ENCODE assay signal across 19 mouse cellular contexts in the genomic region with DNA sequence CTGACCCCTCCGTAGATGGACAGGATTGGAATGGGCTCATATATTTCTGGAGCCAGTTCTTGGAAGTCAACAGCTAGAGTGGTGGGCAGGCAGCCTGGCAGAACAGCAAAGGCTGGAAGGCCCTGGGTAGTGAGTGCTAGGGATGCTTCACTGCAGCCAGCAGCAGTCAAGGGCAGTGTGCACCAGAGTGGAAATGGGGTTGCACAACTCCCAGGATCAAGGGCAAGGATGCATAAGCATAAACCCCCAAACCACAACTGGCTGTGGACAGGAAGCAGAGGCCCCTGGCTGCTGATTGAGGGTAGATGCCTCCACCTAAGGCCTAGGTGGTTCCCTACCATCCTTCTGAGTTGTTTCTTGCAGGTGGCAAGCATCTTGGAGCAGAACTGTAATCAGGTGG. TPM values are rescaled to one million over a fixed set of nuclear protein-coding genes. Genes with fewer than 3 reads are reported as not detected.
DNase-seq lines count a peak whose midpoint lies in the region; ATAC-seq and TF ChIP-seq lines count a peak whose summit lies in the region.
"Had no signal": no experiment of that assay in that cellular context is flagged by ENCODE, and none has a peak within 500 bp of the region (broad histone marks: within the 10 kb centered on the region; RNA-seq: fewer than 3 reads in every experiment).

No protein-coding gene starts in this region.

- no peak overlapping the region for H3K4me2 ChIP-seq in kidney, embryonic 15.5 days
- H3K4me2 ChIP-seq: limb, embryonic 13.5 days had no signal

- WGBS in kidney, embryonic 15.5 days = 91% methylated on average over 1 of the region's 1 CpGs
- 41% methylated on average over 1 of the region's 1 CpGs for WGBS in kidney, adult 2 months
- 75% methylated on average over 1 of the region's 1 CpGs for WGBS in thymus, adult 2 months
- WGBS in embryonic facial prominence, embryonic 10.5 days = 95% methylated on average over 1 of the region's 1 CpGs

- TF ChIP-seq POLR2A in kidney, adult 2 months (IDR thresholded peaks at IDR 0.05; ENCODE audit: low read depth, low read length) = no peak
- no peak for TF ChIP-seq POLR2A in thymus, adult 2 months (IDR thresholded peaks at IDR 0.05; ENCODE audit: control insufficient read depth, extremely low read depth, insufficient read depth, low read length, poor library complexity)

- no peak for DNase-seq in kidney, adult 2 months
- DNase-seq in thymus, postnatal 0 days (ENCODE audit: low spot score) = peak; percentile 24
- no peak for DNase-seq in thymus, adult 2 months
- peak; percentile 5 for DNase-seq in adrenal gland, postnatal 25 days
- DNase-seq in heart, adult 11 months = no peak
- no peak for DNase-seq in embryonic facial prominence, embryonic 10.5 days (ENCODE audit: low spot score)
- DNase-seq: cerebellum, adult 11 months; embryo, embryonic 11 days; gastrocnemius, postnatal 25 days; kidney, adult 11 months; lung, postnatal 14 days; midbrain, embryonic 14.5 days had no signal

- H3K4me1 ChIP-seq in kidney, embryonic 15.5 days = peaks cover 5% of the 10 kb centered on the region
- H3K4me1 ChIP-seq in kidney, adult 2 months (ENCODE audit: control insufficient read depth, insufficient read depth, low read length) = no peaks in the 10 kb centered on the region
- H3K4me1 ChIP-seq in thymus, adult 2 months (replicated peaks; ENCODE audit: control insufficient read depth, insufficient read depth, low read length) = 0 out of 2 replicates have a peak, but pooled peaks cover 2% of the 10 kb centered on the region
- H3K4me1 ChIP-seq in embryonic facial prominence, embryonic 10.5 days = no peaks in the 10 kb centered on the region
- H3K4me1 ChIP-seq: limb, embryonic 13.5 days had no signal

- no peak overlapping the region for H3K9ac ChIP-seq in kidney, embryonic 15.5 days
- H3K9ac ChIP-seq: limb, embryonic 13.5 days had no signal

- H3K27me3 ChIP-seq in kidney, embryonic 15.5 days = no peaks in the 10 kb centered on the region
- no peaks in the 10 kb centered on the region for H3K27me3 ChIP-seq in kidney, adult 2 months (replicated peaks; ENCODE audit: control insufficient read depth, insufficient read depth, low read length)
- no peaks in the 10 kb centered on the region for H3K27me3 ChIP-seq in thymus, adult 2 months (ENCODE audit: control insufficient read depth, insufficient read depth, low read length)
- no peaks in the 10 kb centered on the region for H3K27me3 ChIP-seq in embryonic facial prominence, embryonic 10.5 days (replicated peaks; ENCODE audit: low read depth, poor library complexity, severe bottlenecking)
- H3K27me3 ChIP-seq: limb, embryonic 13.5 days had no signal

- no peak overlapping the region for H3K27ac ChIP-seq in kidney, embryonic 15.5 days
- no peak overlapping the region for H3K27ac ChIP-seq in kidney, adult 2 months (ENCODE audit: insufficient read depth, low read depth, low read length)
- H3K27ac ChIP-seq in thymus, adult 2 months (ENCODE audit: control insufficient read depth, insufficient read depth, low read length) = no peak overlapping the region
- H3K27ac ChIP-seq in embryonic facial prominence, embryonic 10.5 days (replicated peaks) = no peak overlapping the region
- H3K27ac ChIP-seq: limb, embryonic 13.5 days had no signal

- H3K4me3 ChIP-seq in kidney, embryonic 15.5 days (replicated peaks) = no peak overlapping the region
- H3K4me3 ChIP-seq in kidney, adult 2 months (ENCODE audit: insufficient read depth, low read depth, low read length) = no peak overlapping the region
- H3K4me3 ChIP-seq in thymus, adult 2 months (ENCODE audit: control insufficient read depth, insufficient read depth, low read length) = no peak overlapping the region
- no peak overlapping the region for H3K4me3 ChIP-seq in embryonic facial prominence, embryonic 10.5 days
- H3K4me3 ChIP-seq: limb, embryonic 13.5 days had no signal

- peaks cover 9% of the 10 kb centered on the region for H3K36me3 ChIP-seq in kidney, embryonic 15.5 days
- H3K36me3 ChIP-seq in kidney, adult 2 months (ENCODE audit: control insufficient read depth, insufficient read depth, low read length) = no peaks in the 10 kb centered on the region
- H3K36me3 ChIP-seq in thymus, adult 2 months (ENCODE audit: control insufficient read depth, insufficient read depth, low read length) = peaks cover 13% of the 10 kb centered on the region
- peaks cover 14% of the 10 kb centered on the region for H3K36me3 ChIP-seq in embryonic facial prominence, embryonic 10.5 days (replicated peaks)

- ATAC-seq in kidney, embryonic 15.5 days (replicated peaks; ENCODE audit: low FRiP score) = peak; percentile 43

- no peaks in the 10 kb centered on the region for H3K9me3 ChIP-seq in kidney, embryonic 15.5 days (replicated peaks)
- H3K9me3 ChIP-seq in embryonic facial prominence, embryonic 10.5 days = no peaks in the 10 kb centered on the region
- H3K9me3 ChIP-seq: limb, embryonic 13.5 days had no signal

- TF ChIP-seq CTCF in kidney, adult 2 months (conservative IDR thresholded peaks at IDR 0.05; ENCODE audit: insufficient read depth, insufficient read length, low read depth, low read length) = no peak
- TF ChIP-seq CTCF in thymus, adult 2 months (IDR thresholded peaks at IDR 0.05; ENCODE audit: borderline replicate concordance, control insufficient read depth, extremely low read depth, insufficient read depth, low read length, poor library complexity) = no peak

RNA-seq across cellular contexts. Expression of gene Gsdmc4, which starts 12.4 kb away (rescaled TPM):
- 0.09 and 0.58 TPM in 2 replicates for polyA plus RNA-seq in kidney, embryonic 15.5 days (2015; fragmentation: Nextera tagmentation; extraction: Ambion mirVana)
- 0.05 and 0.10 TPM in 2 replicates for polyA plus RNA-seq in kidney, adult 2 months (2012; rRNA removed)
- 0.44 and 0.51 TPM in 2 replicates for polyA plus RNA-seq in thymus, postnatal 0 days (2015; fragmentation: Nextera tagmentation; extraction: Ambion mirVana)
- 0.45 and 0.57 TPM in 2 replicates for polyA plus RNA-seq in thymus, adult 2 months (2012; rRNA removed)
- total RNA-seq in adrenal gland, postnatal 25 days (2021) = not detected in 2 replicates
- polyA plus RNA-seq in embryonic facial prominence, embryonic 10.5 days (2016; fragmentation: Nextera tagmentation; extraction: Ambion mirVana) = not detected in 2 replicates
- total RNA-seq: gastrocnemius, postnatal 25 days; layer of hippocampus, adult 18-20 months had no signal
- polyA plus RNA-seq: heart, embryonic 14.5 days; hindbrain, embryonic 11.5 days; limb, embryonic 13.5 days; midbrain, embryonic 14.5 days; neural tube, embryonic 14.5 days had no signal

RNA-seq across cellular contexts. Expression of gene Gsdmc3, which starts 46.1 kb away (rescaled TPM):
- 2.6 and 6.6 TPM in 2 replicates for polyA plus RNA-seq in kidney, embryonic 15.5 days (2015; fragmentation: Nextera tagmentation; extraction: Ambion mirVana)
- 2.1 and 2.3 TPM in 2 replicates for polyA plus RNA-seq in kidney, adult 2 months (2012; rRNA removed)
- polyA plus RNA-seq in thymus, postnatal 0 days (2015; fragmentation: Nextera tagmentation; extraction: Ambion mirVana) = 0.33 and 0.38 TPM in 2 replicates
- 0.08 and 0.26 TPM in 2 replicates for polyA plus RNA-seq in thymus, adult 2 months (2012; rRNA removed)
- total RNA-seq in adrenal gland, postnatal 25 days (2021) = not detected in 2 replicates
- not detected in 2 replicates for polyA plus RNA-seq in embryonic facial prominence, embryonic 10.5 days (2016; fragmentation: Nextera tagmentation; extraction: Ambion mirVana)
- total RNA-seq: gastrocnemius, postnatal 25 days; layer of hippocampus, adult 18-20 months; left cerebral cortex, adult 8-10 months had no signal
- polyA plus RNA-seq: heart, embryonic 14.5 days; hindbrain, embryonic 11.5 days; limb, embryonic 13.5 days; midbrain, embryonic 14.5 days; neural tube, embryonic 14.5 days had no signal

Comparison
In these comparisons a context has a peak if more than half of its experiments do, and no peak if none do; other contexts are left out.
1. DNase-seq: peak in thymus, postnatal 0 days (single experiment) and adrenal gland, postnatal 25 days (single experiment); none in kidney, adult 2 months (single experiment), thymus, adult 2 months (single experiment), heart, adult 11 months (single experiment) and embryonic facial prominence, embryonic 10.5 days (single experiment).